Mouse (Mus musculus) spleen, adult 2 months (tissue): Measurements from ENCODE around the gene Etv6.

Experiments used
- CTCF ChIP-seq: fragments of 200-500 bp; IDR thresholded peaks from 2 replicates; pipeline ENCODE4 v1.5.1; 2011; ENCODE audit warnings: mild to moderate bottlenecking, inconsistent platforms; ENCODE audit not compliant: insufficient read depth, insufficient read length, insufficient replicate concordance; ENCODE audit errors: extremely low read depth
- POLR2A ChIP-seq: fragments of 200-500 bp; IDR thresholded peaks from 2 replicates; pipeline ENCODE4 v1.6.1; 2011; ENCODE audit warnings: low read depth, low read length, inconsistent platforms

DNA sequence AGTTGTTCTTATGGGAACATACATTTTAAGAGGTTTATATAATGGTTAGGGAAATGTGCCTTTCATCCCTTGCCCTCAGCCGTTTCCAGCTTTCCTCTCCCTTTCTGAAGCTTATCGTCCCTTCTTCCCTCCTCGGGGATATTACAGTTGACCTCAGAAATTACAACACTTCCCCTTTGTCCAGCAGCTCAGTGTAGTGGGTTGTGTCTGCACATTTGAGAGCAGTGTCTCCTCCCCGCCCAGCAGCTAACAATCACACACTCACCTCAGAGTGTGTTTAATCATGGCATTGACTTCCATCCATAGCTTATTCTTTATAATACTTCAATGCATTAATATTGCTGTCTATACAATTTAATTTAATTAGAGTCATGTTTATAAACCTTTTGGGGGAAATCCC is 98.3 kb downstream of the Etv6 start:
- no peak for TF ChIP-seq CTCF
- TF ChIP-seq POLR2A = no peak
